Mouse (Mus musculus): ENCODE data around the gene Dnajc21. TPM values are rescaled to one million over a fixed set of nuclear protein-coding genes. Genes with fewer than 3 reads are reported as not detected.

Gene Dnajc21
- total RNA-seq (2014; rRNA removed; ENCODE audit: low replicate concordance): 2.3 and 9.2 TPM in 2 replicates
- 7.7 and 9.0 TPM in 2 replicates for polyA plus RNA-seq (2015; fragmentation: Nextera tagmentation; extraction: Ambion mirVana)

- ATAC-seq (ENCODE audit: insufficient read depth, low read depth) (peak; percentile 97), DNase-seq (ENCODE audit: low spot score) (peak; percentile 74)
- Histone ChIP-seq H3K4me2 (ENCODE audit: low read depth, low read length) (peak within 1 kb of the TSS; percentile 99), H3K27me3 (ENCODE audit: control insufficient read depth, insufficient read depth, low read length) (no peaks in the 10 kb centered on the region), H3K27ac (ENCODE audit: low read depth) (peak within 1 kb of the TSS; percentile 90), H3K9me3 (replicated peaks; ENCODE audit: control insufficient read depth, low read length) (no peaks in the 10 kb centered on the region), H3K4me3 (ENCODE audit: low read depth, low read length) (peak within 1 kb of the TSS; percentile 96), H3K36me3 (replicated peaks; ENCODE audit: control insufficient read depth, insufficient read depth, low read length) (peaks cover 3% of the 10 kb centered on the region), H3K4me1 (ENCODE audit: control insufficient read depth, insufficient read depth) (0 out of 2 replicates have a peak, but pooled peaks cover 3% of the 10 kb centered on the region), H3K9ac (replicated peaks; ENCODE audit: low read depth, low read length) (peak within 1 kb of the TSS; percentile 87)
- TF ChIP-seq CTCF (IDR thresholded peaks at IDR 0.05; ENCODE audit: low read depth): no peak
- under 1% methylated on average over 44 of the region's 87 CpGs for WGBS
Measured at GRCm38 (mm10) chr15:10470151-10470831, at the start of gene Dnajc21. Dnajc21 (minus strand) TSS chr15:10470516.

GRCm38 (mm10) chr15:10515166-10515565 is 44.9 kb upstream of the Dnajc21 start:
- Histone ChIP-seq H3K27ac (ENCODE audit: low read depth) (no peak overlapping the region), H3K9ac (replicated peaks; ENCODE audit: low read depth, low read length) (no peak overlapping the region), H3K4me3 (ENCODE audit: low read depth, low read length) (no peak overlapping the region), H3K4me2 (ENCODE audit: low read depth, low read length) (no peak overlapping the region), H3K4me1 (ENCODE audit: control insufficient read depth, insufficient read depth) (no peaks in the 10 kb centered on the region), H3K36me3 (replicated peaks; ENCODE audit: control insufficient read depth, insufficient read depth, low read length) (no peaks in the 10 kb centered on the region), H3K9me3 (replicated peaks; ENCODE audit: control insufficient read depth, low read length) (no peaks in the 10 kb centered on the region), H3K27me3 (ENCODE audit: control insufficient read depth, insufficient read depth, low read length) (no peaks in the 10 kb centered on the region)
- DNase-seq (ENCODE audit: low spot score) (no peak), ATAC-seq (ENCODE audit: insufficient read depth, low read depth) (no peak)
- TF ChIP-seq CTCF (IDR thresholded peaks at IDR 0.05; ENCODE audit: low read depth) (no peak), EP300 (IDR thresholded peaks at IDR 0.05; ENCODE audit: low read depth) (no peak)
- 83% methylated on average over 7 of the region's 7 CpGs for WGBS

DNA sequence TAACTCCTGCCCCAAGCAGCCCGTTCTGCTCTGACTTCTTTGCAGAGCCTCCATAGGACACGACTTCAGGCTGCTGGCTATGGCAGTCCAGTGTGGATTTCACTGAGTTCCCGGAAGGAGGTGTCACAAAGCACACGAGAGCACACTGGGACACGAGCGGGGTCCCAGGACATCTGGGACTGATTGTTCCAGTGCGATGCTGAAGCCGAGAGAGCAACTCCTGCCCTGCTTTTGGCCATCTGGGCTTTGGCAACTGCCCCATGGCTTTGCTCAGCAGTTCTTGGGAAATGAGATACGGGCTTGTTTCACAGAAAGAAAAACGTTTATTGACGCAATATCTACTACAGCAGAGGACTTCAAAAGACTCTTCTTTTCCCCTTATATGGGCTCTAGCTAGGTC is 35.8 kb upstream of the Dnajc21 start:
- TF ChIP-seq EP300 (IDR thresholded peaks at IDR 0.05; ENCODE audit: low read depth) (no peak), CTCF (IDR thresholded peaks at IDR 0.05; ENCODE audit: low read depth) (no peak)
- 47% methylated on average over 11 of the region's 11 CpGs for WGBS
- no peak overlapping the region for H3K27ac ChIP-seq (ENCODE audit: low read depth)
- DNase-seq (ENCODE audit: low spot score): no peak
- no peak overlapping the region for H3K4me2 ChIP-seq (ENCODE audit: low read depth, low read length)
- no peaks in the 10 kb centered on the region for H3K4me1 ChIP-seq (ENCODE audit: control insufficient read depth, insufficient read depth)
- H3K9me3 ChIP-seq (replicated peaks; ENCODE audit: control insufficient read depth, low read length): no peaks in the 10 kb centered on the region
- H3K4me3 ChIP-seq (ENCODE audit: low read depth, low read length): no peak overlapping the region
- no peaks in the 10 kb centered on the region for H3K36me3 ChIP-seq (replicated peaks; ENCODE audit: control insufficient read depth, insufficient read depth, low read length)
- no peaks in the 10 kb centered on the region for H3K27me3 ChIP-seq (ENCODE audit: control insufficient read depth, insufficient read depth, low read length)
- no peak overlapping the region for H3K9ac ChIP-seq (replicated peaks; ENCODE audit: low read depth, low read length)
- ATAC-seq (ENCODE audit: insufficient read depth, low read depth): no peak

DNA sequence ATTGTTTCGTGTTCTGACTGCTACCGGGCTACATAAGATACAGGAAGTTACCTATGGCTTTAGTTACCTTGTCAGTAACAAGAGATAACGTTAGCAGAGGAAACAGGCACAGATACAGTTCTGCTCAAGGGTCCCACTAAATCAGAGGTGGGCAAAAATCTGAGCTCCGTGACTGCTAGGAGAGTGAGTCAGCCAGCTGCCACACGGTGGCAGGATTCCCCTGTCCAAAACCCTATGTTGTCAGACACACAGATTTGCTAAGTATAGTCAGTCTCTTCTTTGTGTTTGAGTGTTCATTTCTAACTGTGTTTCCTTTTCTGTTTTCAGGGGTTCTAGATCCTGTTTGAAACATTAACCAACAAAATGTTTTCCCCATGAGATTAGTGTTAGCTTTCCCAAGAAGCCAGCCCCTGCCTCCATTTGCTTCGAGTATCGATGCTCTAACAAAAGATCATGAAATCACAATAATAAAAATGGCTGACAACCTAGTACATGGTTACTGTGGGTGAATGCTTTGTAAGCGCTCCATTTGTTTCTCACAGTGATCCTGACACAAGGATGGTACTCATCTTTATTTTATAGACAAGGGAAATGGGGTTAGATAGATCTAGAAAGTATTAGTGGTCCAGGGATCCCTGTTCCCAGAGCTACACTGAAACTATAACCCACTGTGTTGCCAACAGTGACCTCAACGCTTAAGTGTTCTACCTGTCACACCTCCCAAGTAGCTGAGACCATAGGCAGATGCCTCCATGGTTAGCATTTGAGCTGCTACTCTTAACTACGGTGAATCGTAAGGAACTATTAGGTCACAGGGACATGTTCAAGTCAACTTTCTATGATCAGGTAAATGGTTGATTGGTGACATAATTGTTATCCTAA is 30.8 kb upstream of the Dnajc21 start:
- no peak overlapping the region for H3K4me2 ChIP-seq (ENCODE audit: low read depth, low read length)
- TF ChIP-seq CTCF (IDR thresholded peaks at IDR 0.05; ENCODE audit: low read depth) (peak; percentile 78), EP300 (IDR thresholded peaks at IDR 0.05; ENCODE audit: low read depth) (no peak)
- no peaks in the 10 kb centered on the region for H3K9me3 ChIP-seq (replicated peaks; ENCODE audit: control insufficient read depth, low read length)
- H3K27ac ChIP-seq (ENCODE audit: low read depth): no peak overlapping the region
- ATAC-seq (ENCODE audit: insufficient read depth, low read depth): no peak
- H3K27me3 ChIP-seq (ENCODE audit: control insufficient read depth, insufficient read depth, low read length): no peaks in the 10 kb centered on the region
- peaks cover 2% of the 10 kb centered on the region; the same call in 1 of the 2 replicates for H3K36me3 ChIP-seq (replicated peaks; ENCODE audit: control insufficient read depth, insufficient read depth, low read length)
- DNase-seq (ENCODE audit: low spot score): peak; percentile 69
- H3K4me1 ChIP-seq (ENCODE audit: control insufficient read depth, insufficient read depth): no peaks in the 10 kb centered on the region
- no peak overlapping the region for H3K4me3 ChIP-seq (ENCODE audit: low read depth, low read length)
- WGBS: 54% methylated on average over 11 of the region's 11 CpGs
- H3K9ac ChIP-seq (replicated peaks; ENCODE audit: low read depth, low read length): no peak overlapping the region

DNA sequence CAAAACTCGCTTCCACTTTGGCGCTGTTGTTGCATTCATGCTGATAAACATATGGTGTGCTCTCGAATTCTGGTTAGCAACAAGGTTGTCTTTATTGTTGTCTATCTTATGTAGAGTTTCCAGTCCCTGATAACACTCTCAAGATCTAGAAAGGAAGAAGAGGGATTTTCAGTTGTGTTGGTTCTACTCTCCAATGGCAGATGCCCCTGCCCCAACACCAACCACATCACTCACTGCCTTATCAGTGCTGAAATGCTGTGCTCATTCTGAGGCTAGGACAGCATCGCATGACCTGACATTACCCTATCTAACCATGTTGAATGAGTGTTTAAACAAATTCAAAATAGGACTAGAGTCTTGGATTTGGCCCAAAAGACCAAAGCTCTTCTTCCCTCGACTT is 29.7 kb upstream of the Dnajc21 start:
- 48% methylated on average over 5 of the region's 5 CpGs for whole genome bisulfite sequencing
- ATAC-seq (ENCODE audit: insufficient read depth, low read depth): no peak

More for the DNA sequence above, 29.7 kb upstream of the Dnajc21 start:
- Histone ChIP-seq H3K4me2 (ENCODE audit: low read depth, low read length) (no peak overlapping the region), H3K27me3 (ENCODE audit: control insufficient read depth, insufficient read depth, low read length) (no peaks in the 10 kb centered on the region), H3K9ac (replicated peaks; ENCODE audit: low read depth, low read length) (no peak overlapping the region), H3K9me3 (replicated peaks; ENCODE audit: control insufficient read depth, low read length) (no peaks in the 10 kb centered on the region), H3K4me3 (ENCODE audit: low read depth, low read length) (no peak overlapping the region), H3K4me1 (ENCODE audit: control insufficient read depth, insufficient read depth) (no peaks in the 10 kb centered on the region), H3K27ac (ENCODE audit: low read depth) (no peak overlapping the region), H3K36me3 (replicated peaks; ENCODE audit: control insufficient read depth, insufficient read depth, low read length) (peaks cover 6% of the 10 kb centered on the region; the same call in 1 of the 2 replicates)
- TF ChIP-seq EP300 (IDR thresholded peaks at IDR 0.05; ENCODE audit: low read depth) (no peak), CTCF (IDR thresholded peaks at IDR 0.05; ENCODE audit: low read depth) (no peak)
- DNase-seq (ENCODE audit: low spot score): no peak

Measured in heart, postnatal 0 days (tissue).